Mouse (Mus musculus): ENCODE measurements at regions not wholly inside any gene's neighbourhood (a gene's known extent, or its start where the extent isn't known, plus 50 kb on each side); places are given as distances from the start of the nearest gene placed in this dataset.

DNA sequence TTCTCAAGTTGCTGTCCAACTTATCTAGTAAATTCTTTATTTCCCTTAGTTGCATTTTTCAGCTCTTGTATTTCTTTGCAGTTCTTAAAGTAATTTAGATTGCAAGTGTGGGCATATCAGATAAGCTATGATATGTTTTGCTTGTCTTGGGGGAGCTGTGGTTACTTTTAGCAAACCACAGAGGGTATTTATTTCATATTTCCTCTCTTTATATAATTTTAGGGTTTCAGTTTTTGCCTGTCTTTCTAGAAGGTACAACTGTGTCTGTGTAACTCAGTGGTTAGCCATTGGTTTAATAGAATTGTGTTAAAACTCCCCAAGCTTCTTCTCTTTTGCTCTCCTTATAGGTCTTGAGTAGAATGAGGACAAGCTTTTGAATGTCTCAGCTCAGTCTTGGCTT lies 109.7 kb upstream of the Sp4 start:
- DNase-seq = no peak

DNA sequence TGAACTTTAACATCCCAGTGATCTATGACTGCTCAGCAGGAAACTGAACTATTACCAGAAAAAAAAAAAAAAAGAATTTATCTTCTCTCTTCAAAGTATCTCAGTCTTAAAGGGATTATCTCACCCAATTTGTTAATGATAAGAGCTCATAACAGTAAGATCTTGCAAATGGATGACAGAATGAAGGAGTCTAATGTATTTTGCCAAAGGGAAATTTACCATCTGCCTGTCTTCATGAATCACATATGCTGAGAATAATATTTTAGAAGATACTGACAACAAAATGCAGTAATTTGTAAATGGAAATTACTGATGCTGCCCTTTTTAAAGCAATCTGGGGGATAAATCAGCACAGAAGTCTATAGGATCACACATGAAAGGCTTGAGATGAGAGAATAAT lies 103.9 kb upstream of the Sp4 start:
- no peak for DNase-seq

- DNase-seq = no peak
These were observed 102.9 kb upstream of the Sp4 start for GRCm38 (mm10) chr12:118404171-118404570.

DNA sequence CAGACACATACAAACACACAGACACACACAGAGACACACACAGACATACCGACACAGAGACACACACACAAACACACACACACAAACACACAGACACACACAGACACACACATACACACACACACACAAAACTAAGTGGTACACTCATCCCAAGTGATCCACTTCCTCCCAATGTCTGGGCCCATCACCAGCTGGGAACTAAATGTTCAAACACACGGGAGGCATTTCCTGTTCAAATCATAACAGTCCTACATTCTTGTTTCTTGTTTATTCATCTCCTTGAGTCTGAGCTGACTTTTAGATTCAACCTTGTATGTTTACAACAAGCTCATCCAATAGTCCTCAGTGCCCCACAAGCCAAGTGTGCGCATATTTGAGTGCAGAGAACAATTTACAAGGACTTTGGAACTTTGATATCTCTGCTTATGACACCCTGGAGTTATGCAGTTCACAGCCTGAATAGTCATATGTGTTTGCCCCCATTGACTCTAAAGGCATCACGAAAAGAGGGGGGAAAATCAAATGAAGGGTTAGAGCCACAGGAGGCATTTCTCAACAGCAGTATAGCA lies 102.4 kb upstream of the Sp4 start:
- no peak for DNase-seq

- no peak for DNase-seq
These were observed 100.1 kb upstream of the Sp4 start for GRCm38 (mm10) chr12:118401377-118401776.

DNA sequence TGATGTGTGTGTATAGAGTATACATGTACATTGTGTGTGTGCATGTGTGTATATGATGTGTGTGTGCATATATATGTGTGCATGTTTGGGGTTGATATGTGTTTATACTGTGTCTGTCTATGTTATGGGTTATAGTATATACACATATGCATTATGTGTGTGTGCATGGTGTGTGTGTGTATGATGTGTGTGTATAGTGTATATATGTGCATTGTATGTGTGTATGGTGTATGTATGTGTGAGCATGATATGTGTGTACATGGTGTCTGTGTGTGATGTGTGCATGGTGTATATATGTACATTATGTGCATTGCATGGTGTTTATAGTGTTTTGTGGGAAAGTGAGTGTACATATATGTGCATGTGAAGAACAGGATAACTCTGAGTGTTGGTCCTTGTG lies 90.4 kb upstream of the Sp4 start:
- no peak for DNase-seq

GRCm38 (mm10) chr12:118381013-118381412 lies 79.8 kb upstream of the Sp4 start:
- DNase-seq = no peak

GRCm38 (mm10) chr12:118377898-118378297 lies 76.7 kb upstream of the Sp4 start:
- no peak for DNase-seq

GRCm38 (mm10) chr12:118376521-118377493 lies 75.6 kb upstream of the Sp4 start:
- no peak for DNase-seq

DNA sequence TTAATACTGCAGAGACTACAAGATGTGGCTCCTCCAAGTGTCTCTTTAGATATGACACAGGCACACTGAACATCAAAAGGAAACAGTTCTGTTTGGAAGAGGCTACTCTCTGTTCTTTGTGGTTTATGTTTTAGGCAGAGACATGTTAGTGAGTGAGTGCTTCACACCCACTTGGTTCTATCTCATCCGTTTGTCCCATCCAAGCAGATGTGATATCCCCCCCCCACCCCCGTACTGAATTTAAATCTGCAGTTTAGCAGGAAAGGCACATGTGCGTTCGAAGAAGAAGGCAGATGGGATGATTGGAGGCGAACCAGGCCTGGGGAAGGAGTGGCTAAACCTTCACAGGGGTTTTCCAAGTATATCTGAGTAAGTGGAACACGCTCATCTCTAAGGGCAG lies 72.0 kb upstream of the Sp4 start:
- DNase-seq = no peak

DNA sequence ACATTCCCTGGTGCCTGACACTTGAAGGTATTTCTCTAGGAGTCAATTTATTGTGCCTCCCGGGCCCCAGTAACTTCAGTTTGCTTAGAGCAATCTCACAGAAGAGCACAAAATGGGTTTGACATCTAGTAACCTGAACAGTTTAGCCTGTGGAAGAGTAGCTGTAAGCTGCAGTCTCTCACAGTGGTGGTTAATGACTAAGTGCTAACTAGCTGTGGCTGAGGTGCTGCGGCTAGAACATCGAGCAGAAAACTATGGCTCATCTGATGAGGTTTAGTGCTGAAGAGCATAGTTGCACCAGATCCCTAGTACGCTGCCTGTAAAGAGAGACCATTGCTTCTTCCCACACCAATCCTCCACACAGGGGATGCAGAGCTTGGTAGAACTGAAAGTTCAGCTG lies 70.7 kb upstream of the Sp4 start:
- DNase-seq = no peak

DNA sequence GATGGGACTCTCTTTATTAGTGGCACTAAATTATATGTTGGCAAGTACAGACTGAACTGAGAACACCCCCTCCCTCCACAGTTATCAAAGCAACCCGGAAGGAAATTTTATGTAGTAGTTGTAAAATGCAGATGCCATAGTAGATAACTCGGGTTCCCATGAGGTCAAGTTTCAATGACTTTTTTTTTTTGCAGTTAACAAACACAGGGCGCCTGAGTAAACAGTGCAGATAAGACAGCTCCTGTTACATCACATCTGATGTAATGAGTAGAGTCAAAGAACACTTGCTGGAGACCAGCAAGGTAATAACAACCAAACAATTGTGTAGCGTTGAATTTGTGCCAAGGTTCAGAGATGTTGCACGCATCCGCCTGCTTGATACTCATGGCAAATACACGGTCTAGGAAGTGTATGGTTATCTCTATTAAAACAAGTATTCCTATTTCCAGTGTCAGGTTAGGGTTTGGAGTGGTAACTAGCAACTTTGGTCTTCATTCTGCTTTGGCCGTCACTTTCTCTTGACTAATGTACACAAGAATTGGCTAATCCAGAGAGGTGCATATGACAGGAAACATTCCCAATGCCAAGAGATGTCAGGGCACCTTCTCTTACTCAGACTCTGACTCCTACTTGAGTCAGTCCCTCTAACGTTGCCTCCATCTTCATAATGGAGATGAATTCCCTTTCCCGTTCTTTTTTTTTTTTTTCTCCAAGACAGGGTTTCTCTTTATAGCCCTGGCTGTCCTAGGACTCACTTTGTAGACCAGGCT lies 66.3 kb upstream of the Sp4 start:
- no peak for DNase-seq

DNA sequence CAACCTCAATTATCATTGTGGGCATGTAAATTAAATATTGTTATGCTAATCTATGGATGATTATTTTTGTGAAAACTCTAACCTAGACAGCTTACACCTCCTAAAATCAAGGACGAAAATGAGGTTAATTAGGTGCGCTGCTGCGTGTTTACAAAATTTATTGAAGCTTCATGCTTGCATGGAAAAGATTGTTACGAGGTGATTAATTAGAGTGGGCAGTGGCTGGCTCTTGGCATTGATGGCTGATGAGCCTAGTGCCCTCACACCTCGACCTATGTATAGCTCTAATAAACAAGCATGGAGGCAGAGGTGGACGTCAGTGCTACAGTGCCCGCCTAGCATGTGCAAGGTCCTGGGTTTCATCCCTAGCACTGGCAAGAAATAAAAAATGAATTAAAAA lies 51.6 kb upstream of the Sp4 start:
- no peak for DNase-seq

GRCm38 (mm10) chr12:118351421-118351820 lies 50.2 kb upstream of the Sp4 start:
- no peak for DNase-seq
